Comparison of ENCODE assay signal across 10 mouse cellular contexts in genomic region chr11:63708412-63708811, GRCm38 (mm10).
DNase-seq lines count a peak whose midpoint lies in the region; ATAC-seq lines count a peak whose summit lies in the region.
"Had no signal": no experiment of that assay in that cellular context is flagged by ENCODE, and none has a peak within 500 bp of the region (broad histone marks: within the 10 kb centered on the region; RNA-seq: fewer than 3 reads in every experiment).

No protein-coding gene starts in this region.

- no peaks in the 10 kb centered on the region for H3K27me3 ChIP-seq in forebrain, embryonic 16.5 days (replicated peaks; ENCODE audit: control insufficient read depth, insufficient read depth, low read length)

- intact Hi-C loops in gastrocnemius, postnatal 14 days (cut with DNase I; ENCODE audit: low total_unique reads), result no loop called here

- 33% methylated on average over 4 of the region's 4 CpGs for WGBS in forebrain, embryonic 16.5 days

- peak; percentile 61 for ATAC-seq in forebrain, embryonic 16.5 days
- ATAC-seq: inflammation-experienced regulatory T-cells, adult 6 months; midbrain, embryonic 13.5 days had no signal

- peak; percentile 40 for DNase-seq in gastrocnemius, postnatal 14 days
- no peak for DNase-seq in gastrocnemius, adult 18-20 months (ENCODE audit: low spot score)
- peak; percentile 8 to 45 for DNase-seq in layer of hippocampus, adult 18-20 months (ENCODE audit: low spot score in 2 of 2)
- DNase-seq in lung, postnatal 10 days, result peak; percentile 48
- no peak for DNase-seq in spleen, adult 18-20 months
- no peak for DNase-seq in thymus, postnatal 0 days (ENCODE audit: low spot score)

- H3K9ac ChIP-seq in forebrain, embryonic 16.5 days (replicated peaks; ENCODE audit: low read depth, low read length), result no peak overlapping the region
- H3K9ac ChIP-seq: limb, embryonic 12.5 days; midbrain, embryonic 13.5 days had no signal

- no peaks in the 10 kb centered on the region for H3K9me3 ChIP-seq in forebrain, embryonic 16.5 days (ENCODE audit: control insufficient read depth, low read length)
- H3K9me3 ChIP-seq: limb, embryonic 12.5 days; midbrain, embryonic 13.5 days had no signal

- no peak overlapping the region for H3K4me3 ChIP-seq in forebrain, embryonic 16.5 days (replicated peaks; ENCODE audit: low read length)
- H3K4me3 ChIP-seq: limb, embryonic 12.5 days; midbrain, embryonic 13.5 days had no signal

- H3K4me2 ChIP-seq in forebrain, embryonic 16.5 days (ENCODE audit: low read length), result no peak overlapping the region
- H3K4me2 ChIP-seq: limb, embryonic 12.5 days; midbrain, embryonic 13.5 days had no signal

- H3K36me3 ChIP-seq in forebrain, embryonic 16.5 days (ENCODE audit: control insufficient read depth, insufficient read depth), result no peaks in the 10 kb centered on the region
- H3K36me3 ChIP-seq: limb, embryonic 12.5 days; midbrain, embryonic 13.5 days had no signal

- peaks cover 28% of the 10 kb centered on the region for H3K4me1 ChIP-seq in forebrain, embryonic 16.5 days (replicated peaks; ENCODE audit: control insufficient read depth, insufficient read depth, low read length)

- no peak overlapping the region for H3K27ac ChIP-seq in forebrain, embryonic 16.5 days (ENCODE audit: low read length)
- H3K27ac ChIP-seq: limb, embryonic 12.5 days; midbrain, embryonic 13.5 days had no signal

Comparison
In these comparisons a context has a peak if more than half of its experiments do, and no peak if none do; other contexts are left out.
1. DNase-seq: peak in gastrocnemius, postnatal 14 days (single experiment), layer of hippocampus, adult 18-20 months (2 of 2) and lung, postnatal 10 days (single experiment); none in gastrocnemius, adult 18-20 months (single experiment), spleen, adult 18-20 months (0 of 2) and thymus, postnatal 0 days (single experiment).